Mouse (Mus musculus) urinary bladder, adult 2 months (tissue): ENCODE data around the gene Dnajc4. TPM values are rescaled to one million over a fixed set of nuclear protein-coding genes. Genes with fewer than 3 reads are reported as not detected.
"Not testable (repeated sequence)": the region's sequence is repeated elsewhere in the genome, so short reads cannot be mapped to it uniquely, and the experiment has no call there.

Experiments used
- DNase-seq: peaks from one replicate; pipeline ENCODE4 v3.0.0; 2022; ENCODE audit warnings: low spot score
- polyA plus RNA-seq: library from polyadenylated mRNA; depleted of rRNA; stranded (reverse); fragments of >200 nt; gene quantifications from 2 replicates; pipeline ENCODE4 v1.2.3, GENCODE M21; 2012

The Dnajc4 gene
- polyA plus RNA-seq, 1 experiment: 65.2 TPM

DNA sequence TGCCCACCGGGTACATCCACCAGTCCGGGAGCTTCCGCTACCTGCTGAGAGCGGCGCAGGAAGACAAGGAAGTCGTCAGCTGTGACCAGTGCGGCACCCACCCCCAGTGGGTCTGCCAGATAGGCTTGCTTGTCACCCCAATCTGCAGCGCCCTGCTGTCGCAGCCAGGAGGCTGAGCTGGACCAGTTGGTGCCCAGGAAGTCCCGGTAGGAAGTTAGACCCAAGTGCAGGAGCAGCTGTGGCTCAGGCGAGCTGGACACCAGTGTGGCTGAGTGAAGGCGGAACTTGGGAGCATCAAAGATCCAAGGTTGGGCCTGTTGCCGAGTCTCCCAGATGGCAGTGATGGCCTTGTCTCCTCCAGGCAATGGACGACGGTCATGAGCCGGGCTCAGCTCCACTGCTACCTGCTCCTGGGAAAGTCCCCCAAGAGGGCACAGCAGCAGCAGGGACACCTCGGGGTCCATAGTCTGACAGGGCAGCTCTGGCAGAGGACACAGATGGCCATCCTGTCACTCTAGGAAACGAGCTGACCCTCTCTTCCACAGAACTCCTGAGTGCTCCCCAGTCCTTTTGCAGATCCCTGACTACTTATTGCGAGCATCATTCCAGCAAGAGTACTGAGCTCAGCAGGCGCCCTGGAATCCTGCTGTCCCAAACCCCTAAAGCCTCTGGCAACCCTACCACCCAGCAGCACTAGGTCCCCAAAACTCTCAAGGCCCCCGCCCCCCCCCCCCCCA is 3.1 kb upstream of the Dnajc4 start:
- no peak for DNase-seq

DNA sequence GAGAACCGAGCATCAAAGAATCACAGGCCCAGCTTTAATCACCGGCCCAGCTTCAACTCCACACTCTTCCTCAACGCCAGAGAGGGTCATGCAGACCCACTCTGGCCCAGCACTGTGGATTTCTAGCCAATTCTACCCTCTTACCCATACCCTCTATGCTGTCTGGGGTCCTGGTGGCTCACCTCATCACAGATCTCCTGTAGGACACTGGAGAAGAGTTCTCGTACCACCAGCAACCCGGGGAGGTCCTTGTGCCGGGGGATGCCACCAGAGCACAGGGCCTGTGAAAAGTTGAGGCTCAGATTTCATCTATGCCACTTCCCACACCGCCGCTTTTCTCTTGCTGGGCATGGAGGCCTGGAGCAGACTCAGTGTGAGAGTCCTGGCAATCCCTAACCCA is 2.1 kb upstream of the Dnajc4 start:
- no peak for DNase-seq

GRCm38 (mm10) chr19:6994002-6994401 is 1.6 kb upstream of the Dnajc4 start:
- no peak for DNase-seq

- no peak for DNase-seq
Observed at GRCm38 (mm10) chr19:6993011-6993770, 819 bp upstream of the Dnajc4 start.

GRCm38 (mm10) chr19:6991166-6991565 is 1.2 kb downstream of the Dnajc4 start:
- not testable (repeated sequence) for DNase-seq

- no peak for DNase-seq
Observed at GRCm38 (mm10) chr19:6990712-6991111, 1.7 kb downstream of the Dnajc4 start.

GRCm38 (mm10) chr19:6989251-6989650 is 3.1 kb downstream of the Dnajc4 start:
- no peak for DNase-seq

DNA sequence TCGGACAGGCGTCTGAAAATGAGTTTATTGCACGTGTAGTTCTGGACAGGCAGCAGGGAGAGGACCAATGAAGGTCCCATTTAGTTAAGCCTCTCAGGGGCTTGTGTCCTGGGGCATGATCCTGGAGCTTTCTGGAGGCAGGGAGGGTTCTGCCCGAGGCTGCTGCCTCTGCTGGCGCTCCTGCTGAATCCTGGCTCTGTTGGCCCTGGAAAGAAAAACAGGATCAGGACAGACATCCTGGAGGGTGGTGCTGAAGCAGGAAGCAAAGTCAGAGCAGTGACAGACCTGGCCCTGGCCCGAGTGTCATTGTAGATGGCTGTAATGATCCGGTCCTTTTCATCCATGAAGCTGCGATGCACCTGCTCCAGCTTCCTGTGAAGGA is 4.5 kb downstream of the Dnajc4 start:
- no peak for DNase-seq

GRCm38 (mm10) chr19:6987061-6987903 is 5.1 kb downstream of the Dnajc4 start, which contains the start of gene Vegfb:
Vegfb (minus strand) TSS chr19:6987651.
- DNase-seq: peak; percentile 73

DNA sequence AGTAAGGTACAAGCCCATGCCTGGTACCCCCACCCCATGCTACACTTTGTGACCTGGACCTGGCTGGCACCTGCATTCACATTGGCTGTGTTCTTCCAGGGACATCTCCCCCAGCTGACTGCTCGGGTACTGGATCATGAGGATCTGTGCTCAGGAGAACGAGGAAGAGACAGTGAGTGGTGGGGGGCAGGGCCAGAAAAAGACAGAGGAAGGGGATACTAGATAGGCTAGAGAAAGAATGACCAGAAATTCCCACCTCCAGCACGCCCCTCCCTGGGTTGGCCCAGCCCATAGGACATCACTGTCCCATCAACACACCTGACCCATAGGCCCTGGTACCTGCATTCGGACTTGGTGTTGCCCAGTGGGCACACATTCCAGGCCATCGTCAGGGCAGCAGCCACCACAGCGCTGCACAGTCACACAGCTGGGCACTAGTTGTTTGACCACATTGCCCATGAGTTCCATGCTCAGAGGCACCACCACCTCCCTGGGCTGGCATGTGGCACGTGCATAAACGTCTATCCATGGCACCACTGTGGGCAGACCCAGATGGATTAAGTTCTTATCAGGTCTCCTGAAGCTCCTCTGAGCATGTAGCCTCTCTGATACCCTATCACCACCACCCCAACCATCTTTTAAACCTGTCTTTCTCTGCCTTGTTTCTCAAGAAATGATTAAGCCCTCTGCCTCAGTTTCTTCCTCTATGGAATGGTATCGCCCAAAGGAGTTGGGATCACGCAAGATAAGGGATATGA is 6.2 kb downstream of the Dnajc4 start:
- no peak for DNase-seq

DNA sequence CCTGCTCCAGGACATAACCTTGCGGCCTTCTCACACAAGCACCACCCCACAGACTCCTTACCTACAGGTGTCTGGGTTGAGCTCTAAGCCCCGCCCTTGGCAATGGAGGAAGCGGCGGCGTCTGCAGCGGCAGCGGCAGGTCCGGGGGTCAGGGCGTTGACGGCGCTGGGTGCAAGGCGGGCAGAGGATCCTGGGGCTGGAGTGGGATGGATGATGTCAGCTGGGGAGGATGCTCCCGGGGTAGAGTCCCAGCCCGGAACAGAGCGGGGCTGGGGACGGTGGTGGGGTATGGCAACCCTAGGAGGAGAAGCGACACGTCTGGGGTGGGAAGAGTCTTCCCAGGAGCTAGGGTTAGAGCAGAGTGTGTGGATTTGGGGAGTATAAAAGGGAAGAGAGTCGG is 7.1 kb downstream of the Dnajc4 start:
- DNase-seq: no peak

DNA sequence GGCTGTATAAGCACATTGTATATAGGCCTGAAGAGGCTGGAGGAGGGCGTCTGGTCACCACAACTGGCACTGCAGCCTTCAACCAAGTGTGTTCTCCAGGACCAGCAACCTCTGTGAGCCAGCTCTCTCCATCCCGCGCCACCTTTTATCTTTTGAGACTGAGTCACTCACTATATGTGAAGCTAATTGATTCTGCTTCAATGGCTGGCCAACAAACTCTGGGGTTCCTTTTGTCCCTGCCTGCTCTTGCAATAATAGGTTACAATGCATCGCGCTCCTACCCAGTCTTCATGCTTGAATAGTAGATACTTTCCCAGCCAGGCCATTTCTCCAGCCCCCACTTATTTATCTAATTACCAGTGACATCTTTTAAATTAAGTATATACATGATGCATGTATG is 8.8 kb downstream of the Dnajc4 start:
- no peak for DNase-seq

GRCm38 (mm10) chr19:6981465-6981864 is 10.9 kb downstream of the Dnajc4 start:
- DNase-seq: no peak

DNA sequence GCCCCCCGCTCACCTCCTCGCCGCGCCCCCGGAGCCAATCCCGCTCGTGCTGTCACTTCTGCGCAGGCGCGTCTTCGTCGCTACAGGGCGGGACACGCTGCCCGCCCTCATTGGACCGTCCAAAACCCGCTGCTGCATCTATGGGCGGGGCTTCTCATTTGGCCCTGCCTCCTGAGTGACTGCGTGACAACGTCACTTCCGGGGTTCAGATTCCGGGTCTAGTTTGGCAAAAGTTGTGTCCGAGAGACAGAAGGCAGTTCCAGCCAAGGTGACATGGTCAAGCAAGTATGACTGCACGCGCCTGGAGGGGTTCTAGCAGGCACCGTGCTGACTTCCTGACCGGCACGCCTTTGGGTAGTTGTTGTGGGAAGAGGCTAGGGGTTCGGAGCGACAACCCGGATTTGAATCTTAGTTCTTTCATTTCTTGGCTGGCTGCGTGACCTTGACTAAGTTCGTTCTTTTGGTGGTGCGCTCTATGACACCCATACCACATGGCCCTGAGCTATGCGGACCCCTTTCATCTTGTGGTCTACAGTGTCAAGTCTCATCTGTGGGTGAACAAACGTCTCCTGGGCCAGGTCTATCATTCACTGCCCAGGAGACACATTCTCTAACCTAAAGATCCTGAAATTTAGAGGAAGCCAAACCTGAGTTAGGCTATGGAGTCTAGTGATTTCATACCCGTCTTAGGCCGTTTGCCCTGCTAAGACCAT is 11.8 kb downstream of the Dnajc4 start, which contains the start of gene Fkbp2:
Gene Fkbp2, minus strand, starts transcription at position 121 of the 713 bp plus-strand sequence.
- no peak for DNase-seq

DNA sequence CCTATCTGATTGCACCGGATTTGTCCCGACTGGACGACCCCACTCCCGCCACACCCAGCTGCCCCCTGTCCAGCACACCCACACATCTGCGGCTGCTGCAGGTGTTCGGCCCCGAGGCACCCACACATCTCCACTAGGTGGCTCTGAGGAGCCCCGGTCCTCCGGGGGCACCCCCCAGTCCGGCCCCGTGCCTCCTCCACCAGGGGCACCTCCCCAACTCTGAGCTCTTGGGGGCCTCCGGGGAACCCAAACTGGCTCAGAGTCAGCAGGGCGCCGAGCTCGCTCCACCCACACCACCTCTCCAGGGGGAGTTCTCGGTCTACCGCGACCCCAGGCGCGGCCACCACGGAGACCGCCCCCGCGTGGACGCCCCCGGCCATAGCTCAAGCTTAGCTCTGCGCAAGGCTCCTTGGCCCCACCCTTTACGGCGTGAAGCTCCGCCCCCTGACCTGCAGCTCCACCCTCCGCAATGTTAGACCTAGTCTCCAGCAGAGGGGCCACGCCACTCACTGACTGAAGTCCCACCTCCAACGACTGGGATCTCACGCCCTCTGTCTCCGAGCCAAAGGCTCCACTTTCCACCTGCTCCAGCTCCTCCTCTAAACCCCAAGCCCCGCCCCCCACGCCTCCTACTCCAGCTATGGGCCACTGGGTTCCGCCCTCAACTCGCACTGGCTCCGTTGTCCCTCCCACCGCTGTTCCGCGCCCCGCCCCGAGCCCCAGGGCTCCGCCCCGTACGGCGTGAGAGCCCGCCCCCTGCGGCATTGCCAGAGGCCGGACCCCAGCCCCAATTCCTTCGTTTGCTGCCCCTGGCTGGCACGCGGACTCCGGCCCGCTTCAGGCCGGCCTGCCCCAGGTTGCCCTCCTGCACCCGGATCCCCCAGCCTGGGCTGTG is 12.6 kb downstream of the Dnajc4 start:
- DNase-seq: peak; percentile 98

GRCm38 (mm10) chr19:6979001-6979479 is 13.3 kb downstream of the Dnajc4 start:
- no peak for DNase-seq

DNA sequence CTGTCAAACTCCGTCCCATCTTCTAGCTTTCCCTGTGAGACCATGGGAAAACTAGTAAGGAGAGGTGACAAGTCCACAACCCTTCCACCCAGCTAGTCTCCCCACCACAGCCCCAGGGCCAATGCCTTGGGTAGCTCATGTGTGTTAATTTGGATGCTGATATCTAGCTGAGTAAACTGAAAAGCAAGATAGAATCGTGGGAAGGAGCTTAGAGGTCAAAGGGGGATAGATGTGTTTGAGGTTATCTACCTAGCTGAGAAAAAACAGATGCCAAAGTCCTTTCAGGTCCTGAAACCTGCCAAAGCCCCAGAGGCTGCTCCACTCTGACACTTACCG is 13.8 kb downstream of the Dnajc4 start:
- DNase-seq: no peak

DNA sequence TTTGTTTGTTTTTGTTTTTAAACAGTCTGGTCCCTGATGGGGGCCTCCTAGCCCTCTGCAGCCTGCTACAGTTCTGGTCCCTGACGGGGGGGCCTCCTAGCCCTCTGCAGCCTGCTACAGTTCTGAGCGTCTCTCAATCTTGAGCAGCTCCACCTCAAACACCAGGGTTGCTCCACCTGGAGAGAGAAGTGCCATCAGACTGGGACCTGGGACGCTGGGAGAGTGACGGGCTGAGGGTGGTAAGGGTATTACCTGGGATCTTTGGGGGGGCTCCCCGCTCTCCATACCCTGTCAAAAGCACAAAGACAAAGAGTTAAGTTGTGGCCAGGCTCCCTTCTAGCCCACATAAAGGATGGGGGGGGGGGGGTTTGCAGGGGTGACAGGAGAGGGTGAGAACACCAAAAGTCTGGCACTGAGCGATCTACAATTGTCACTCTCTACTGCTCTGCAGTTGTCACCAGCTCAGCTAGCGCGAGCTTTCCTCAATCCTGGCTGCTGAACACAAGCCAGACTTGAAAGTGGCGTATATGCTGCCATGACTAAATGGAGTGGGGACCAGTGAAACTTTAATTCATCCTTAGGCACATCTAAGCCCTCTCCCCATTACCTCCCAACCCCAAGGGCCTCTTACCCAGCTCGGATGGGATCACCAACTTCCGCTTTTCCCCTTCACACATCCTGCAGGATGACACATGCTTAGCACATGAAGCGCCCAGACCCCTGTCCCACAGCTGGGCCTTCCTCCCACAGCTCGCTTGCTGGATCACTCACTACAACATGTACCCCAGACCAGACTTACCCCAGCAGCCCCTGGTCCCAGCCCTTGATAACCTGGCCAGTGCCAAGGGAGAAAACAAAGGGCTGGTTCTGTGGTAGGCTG is 14.4 kb downstream of the Dnajc4 start:
- no peak for DNase-seq
